Mouse (Mus musculus) intestine, embryonic 15.5 days (tissue): ENCODE results near the gene Ezh1. TPM values are rescaled to one million over a fixed set of nuclear protein-coding genes. Genes with fewer than 3 reads are reported as not detected.

Source experiments
- ATAC-seq: fragments of 200-750 bp; cut with Nextera tagmentation; 2 replicates; pipeline ENCODE4 v1.8.0; 2017; ENCODE audit warnings: moderate TSS enrichment, moderate library complexity
- H3K27ac ChIP-seq: fragments of 300-500 bp; sonication (generic); 2 replicates; pipeline ENCODE4 v1.5.1; 2015; ENCODE audit warnings: mild to moderate bottlenecking, inconsistent platforms
- H3K27me3 ChIP-seq: fragments of 300-500 bp; sonication (generic); replicated peaks from 2 replicates; pipeline ENCODE4 v1.6.1; 2015; ENCODE audit warnings: inconsistent platforms
- H3K36me3 ChIP-seq: fragments of 300-500 bp; sonication (generic); 2 replicates; pipeline ENCODE4 v1.6.1; 2015; ENCODE audit warnings: inconsistent platforms
- H3K4me1 ChIP-seq: fragments of 300-500 bp; sonication (generic); replicated peaks from 2 replicates; pipeline ENCODE4 v1.6.1; 2015; ENCODE audit warnings: inconsistent platforms
- H3K4me2 ChIP-seq: fragments of 300-500 bp; sonication (generic); replicated peaks from 2 replicates; pipeline ENCODE4 v1.6.1; 2015; ENCODE audit warnings: mild to moderate bottlenecking, inconsistent platforms
- H3K4me3 ChIP-seq: fragments of 300-500 bp; sonication (generic); replicated peaks from 2 replicates; pipeline ENCODE4 v1.5.1; 2015; ENCODE audit warnings: inconsistent platforms
- H3K9ac ChIP-seq: fragments of 300-500 bp; sonication (generic); 2 replicates; pipeline ENCODE4 v1.6.1; 2015; ENCODE audit warnings: inconsistent platforms
- H3K9me3 ChIP-seq: fragments of 300-500 bp; sonication (generic); 2 replicates; pipeline ENCODE4 v1.6.1; 2016; ENCODE audit warnings: inconsistent platforms
- WGBS: fragments of 180-500 bp; shearing (Covaris S2); methylation state at CpG from one replicate; pipeline ENCODE4 v1.1.7; 2015; 5-methylcytosine and 5-hydroxymethylcytosine counted together
- polyA plus RNA-seq: library from polyadenylated mRNA; unstranded; fragments of >200 nt; fragmentation: Nextera tagmentation; extraction: Ambion mirVana; gene quantifications from 2 replicates; pipeline ENCODE4 v1.2.1, GENCODE M21; 2015

Ezh1 gene
- polyA plus RNA-seq, 1 experiment from 2014 or later = 16.3 TPM

DNA sequence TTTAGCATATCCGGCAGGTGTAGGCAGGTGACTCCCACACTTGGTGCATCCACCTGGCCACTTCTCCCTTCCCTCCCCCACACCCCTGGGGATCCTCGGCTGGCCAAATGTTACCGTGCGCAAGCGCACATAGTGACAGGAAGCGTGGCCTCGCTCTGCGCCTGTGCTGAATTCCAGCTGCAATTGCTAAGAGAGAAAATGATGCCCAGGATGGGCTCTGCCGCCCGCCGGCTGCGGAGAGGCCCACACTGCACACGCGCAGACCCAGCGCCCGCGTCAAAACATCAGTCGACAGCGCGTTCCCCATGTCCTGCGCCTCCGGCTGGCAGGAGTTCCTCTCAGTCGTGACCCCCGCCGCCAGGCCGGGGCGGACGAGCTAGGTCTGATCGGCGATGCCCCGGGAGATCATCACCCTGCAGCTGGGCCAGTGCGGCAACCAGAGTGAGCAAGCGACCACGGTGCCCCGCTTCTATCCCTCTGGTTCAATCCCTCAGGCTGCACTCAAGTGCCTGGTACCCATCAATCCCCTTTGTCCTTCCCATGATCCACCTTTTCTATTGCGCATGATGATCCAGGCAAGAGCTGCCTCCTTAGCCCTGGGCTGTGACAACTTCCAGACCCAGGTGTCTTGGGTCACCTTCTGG is 70.4 kb downstream of the Ezh1 start, which contains the start of gene Tubg2:
Gene Tubg2, plus strand, starts transcription at position 180 of the 644 bp plus-strand sequence.
- H3K4me1 ChIP-seq = peaks cover 10% of the 10 kb centered on the region
- H3K36me3 ChIP-seq = no peaks in the 10 kb centered on the region
- H3K9me3 ChIP-seq = no peaks in the 10 kb centered on the region
- peak within 1 kb of the TSS; percentile 42 for H3K4me3 ChIP-seq
- peak within 1 kb of the TSS; percentile 92 for H3K4me2 ChIP-seq
- H3K9ac ChIP-seq = peak within 1 kb of the TSS; percentile 56
- H3K27me3 ChIP-seq = no peaks in the 10 kb centered on the region
- peak; percentile 73 for ATAC-seq
- peak within 1 kb of the TSS; percentile 67 for H3K27ac ChIP-seq
- 2% methylated on average over 36 of the region's 36 CpGs for WGBS

GRCm38 (mm10) chr11:101155151-101155550 is 71.1 kb downstream of the Ezh1 start:
- Histone ChIP-seq H3K36me3 (no peaks in the 10 kb centered on the region), H3K4me2 (no peak overlapping the region), H3K27me3 (no peaks in the 10 kb centered on the region), H3K9ac (no peak overlapping the region), H3K27ac (no peak overlapping the region), H3K4me1 (peaks cover 10% of the 10 kb centered on the region), H3K9me3 (no peaks in the 10 kb centered on the region), H3K4me3 (no peak overlapping the region)
- no peak for ATAC-seq
- WGBS = 66% methylated on average over 6 of the region's 6 CpGs

GRCm38 (mm10) chr11:101154648-101155047 is 71.6 kb downstream of the Ezh1 start:
- H3K9me3 ChIP-seq = no peaks in the 10 kb centered on the region
- ATAC-seq = no peak
- no peak overlapping the region for H3K4me3 ChIP-seq
- no peaks in the 10 kb centered on the region for H3K27me3 ChIP-seq
- H3K4me2 ChIP-seq = no peak overlapping the region
- no peaks in the 10 kb centered on the region for H3K36me3 ChIP-seq
- H3K27ac ChIP-seq = no peak overlapping the region
- peaks cover 14% of the 10 kb centered on the region for H3K4me1 ChIP-seq
- H3K9ac ChIP-seq = no peak overlapping the region

DNA sequence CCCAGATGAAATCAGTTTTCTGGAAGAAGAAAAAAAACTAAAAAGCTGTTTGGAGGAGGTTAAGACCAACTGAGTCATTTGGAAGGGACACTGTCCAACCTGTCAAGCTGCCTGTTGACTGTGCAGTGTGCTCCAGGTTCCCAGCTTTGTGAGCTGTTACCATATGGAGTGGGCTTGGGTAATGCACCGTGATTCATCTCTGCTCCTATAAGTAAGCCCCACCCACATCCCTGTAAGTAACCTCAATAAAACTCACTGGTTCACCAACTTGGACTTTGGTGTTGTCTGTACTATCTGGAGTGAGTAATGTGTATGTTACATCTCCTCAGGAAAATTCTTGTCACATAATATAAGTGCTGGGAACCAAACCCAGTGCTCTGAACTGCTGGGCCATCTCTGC is 73.4 kb downstream of the Ezh1 start:
- H3K36me3 ChIP-seq = no peaks in the 10 kb centered on the region
- 56% methylated on average over 1 of the region's 1 CpGs for WGBS

GRCm38 (mm10) chr11:101151063-101151462 is 75.2 kb downstream of the Ezh1 start:
- WGBS = 55% methylated on average over 2 of the region's 2 CpGs
- Histone ChIP-seq H3K36me3 (no peaks in the 10 kb centered on the region), H3K4me2 (no peak overlapping the region), H3K4me1 (peaks cover 23% of the 10 kb centered on the region), H3K9ac (no peak overlapping the region), H3K27me3 (no peaks in the 10 kb centered on the region), H3K27ac (no peak overlapping the region), H3K9me3 (no peaks in the 10 kb centered on the region), H3K4me3 (no peak overlapping the region)
- no peak for ATAC-seq

More for the DNA sequence above, 73.4 kb downstream of the Ezh1 start:
- Histone ChIP-seq H3K4me1 (peaks cover 25% of the 10 kb centered on the region), H3K27me3 (no peaks in the 10 kb centered on the region), H3K9me3 (no peaks in the 10 kb centered on the region), H3K9ac (no peak overlapping the region), H3K4me2 (no peak overlapping the region), H3K27ac (no peak overlapping the region), H3K4me3 (no peak overlapping the region)
- peak; percentile 39; the same call in 1 of the 2 replicates for ATAC-seq

GRCm38 (mm10) chr11:101149178-101150105 is 76.8 kb downstream of the Ezh1 start:
- Histone ChIP-seq H3K4me3 (no peak overlapping the region), H3K4me1 (peaks cover 15% of the 10 kb centered on the region), H3K9me3 (no peaks in the 10 kb centered on the region), H3K27me3 (no peaks in the 10 kb centered on the region), H3K4me2 (peak overlapping the region; percentile 33), H3K27ac (peak overlapping the region; percentile 87), H3K36me3 (no peaks in the 10 kb centered on the region), H3K9ac (no peak overlapping the region; the same call in 1 of the 2 replicates)
- ATAC-seq = peak; percentile 64; the same call in 1 of the 2 replicates
- WGBS = 22% methylated on average over 9 of the region's 9 CpGs

GRCm38 (mm10) chr11:101148751-101149150 is 77.5 kb downstream of the Ezh1 start:
- Histone ChIP-seq H3K9ac (no peak overlapping the region), H3K36me3 (no peaks in the 10 kb centered on the region), H3K4me1 (peaks cover 18% of the 10 kb centered on the region), H3K27ac (peak overlapping the region; percentile 87), H3K27me3 (no peaks in the 10 kb centered on the region), H3K4me3 (no peak overlapping the region), H3K4me2 (peak overlapping the region; percentile 33), H3K9me3 (no peaks in the 10 kb centered on the region)
- no peak for ATAC-seq
- WGBS = 54% methylated on average over 10 of the region's 10 CpGs

DNA sequence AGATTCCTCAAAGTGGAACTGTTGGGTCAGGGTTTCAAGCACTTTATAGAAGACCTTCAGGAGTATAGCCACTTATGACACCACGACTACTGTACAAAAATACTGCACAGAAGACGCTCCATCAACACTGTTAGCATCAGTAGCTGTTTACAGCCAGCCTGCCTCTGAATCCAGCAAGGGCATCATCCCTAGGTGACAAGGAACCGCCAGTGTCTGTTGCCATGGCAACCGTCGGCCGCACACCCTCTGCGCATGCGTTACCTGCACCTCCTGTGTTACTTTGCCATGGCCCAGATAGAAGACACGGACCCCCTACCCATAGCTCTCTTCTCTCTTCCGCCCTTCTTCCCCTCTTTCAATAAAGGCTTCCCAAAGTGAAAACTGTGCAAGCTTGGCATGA is 79.9 kb downstream of the Ezh1 start:
- no peak for ATAC-seq
- Histone ChIP-seq H3K27me3 (no peaks in the 10 kb centered on the region), H3K4me1 (peaks cover 22% of the 10 kb centered on the region), H3K27ac (no peak overlapping the region), H3K9ac (no peak overlapping the region), H3K4me2 (no peak overlapping the region), H3K9me3 (no peaks in the 10 kb centered on the region), H3K4me3 (no peak overlapping the region), H3K36me3 (no peaks in the 10 kb centered on the region)
- 38% methylated on average over 10 of the region's 10 CpGs for WGBS

- ATAC-seq = 0 out of 2 replicates have a peak, but pooled peaks have one; percentile 29
- Histone ChIP-seq H3K4me3 (peak overlapping the region; percentile 14), H3K9ac (no peak overlapping the region; the same call in 1 of the 2 replicates), H3K27ac (no peak overlapping the region), H3K36me3 (no peaks in the 10 kb centered on the region), H3K4me2 (peak overlapping the region; percentile 64), H3K4me1 (peaks cover 20% of the 10 kb centered on the region), H3K9me3 (no peaks in the 10 kb centered on the region), H3K27me3 (peaks cover 6% of the 10 kb centered on the region; the same call in 1 of the 2 replicates)
- 25% methylated on average over 19 of the region's 19 CpGs for WGBS
Measured at GRCm38 (mm10) chr11:101143338-101144225, 82.7 kb downstream of the Ezh1 start.

GRCm38 (mm10) chr11:101142215-101142967 is 83.9 kb downstream of the Ezh1 start:
- ATAC-seq = no peak
- H3K4me3 ChIP-seq = no peak overlapping the region
- peaks cover 23% of the 10 kb centered on the region for H3K4me1 ChIP-seq
- 86% methylated on average over 10 of the region's 10 CpGs for WGBS
- H3K27me3 ChIP-seq = peaks cover 6% of the 10 kb centered on the region; the same call in 1 of the 2 replicates
- H3K9ac ChIP-seq = no peak overlapping the region
- no peaks in the 10 kb centered on the region for H3K9me3 ChIP-seq
- H3K4me2 ChIP-seq = no peak overlapping the region
- no peaks in the 10 kb centered on the region for H3K36me3 ChIP-seq
- H3K27ac ChIP-seq = no peak overlapping the region
